ENCODE assay signal across 19 mouse cellular contexts in genomic region chr1:191200816-191201602, GRCm38 (mm10). TPM values are rescaled to one million over a fixed set of nuclear protein-coding genes. Genes with fewer than 3 reads are reported as not detected.
A peak's percentile ranks its signal among the peaks of the same experiment; 100 is the strongest.
DNase-seq lines count a peak whose midpoint lies in the region; ATAC-seq lines count a peak whose summit lies in the region.
"Had no signal": no experiment of that assay in that cellular context is flagged by ENCODE, and none has a peak within 500 bp of the region (broad histone marks: within the 10 kb centered on the region; RNA-seq: fewer than 3 reads in every experiment).

No protein-coding gene starts in this region.

- H3K4me3 ChIP-seq in midbrain, embryonic 11.5 days (ENCODE audit: low read depth, low read length) = no peak overlapping the region
- H3K4me3 ChIP-seq in midbrain, embryonic 13.5 days (replicated peaks) = no peak overlapping the region
- no peak overlapping the region for H3K4me3 ChIP-seq in forebrain, embryonic 14.5 days (ENCODE audit: low read depth, low read length)
- H3K4me3 ChIP-seq: kidney, embryonic 15.5 days; limb, embryonic 13.5 days; megakaryocyte, embryonic 14.5 days had no signal

- 88% methylated on average over 9 of the region's 9 CpGs for WGBS in midbrain, embryonic 11.5 days
- WGBS in midbrain, embryonic 13.5 days = 90% methylated on average over 9 of the region's 9 CpGs
- 86% methylated on average over 9 of the region's 9 CpGs for WGBS in forebrain, embryonic 14.5 days

- no peak overlapping the region for H3K4me2 ChIP-seq in midbrain, embryonic 11.5 days
- no peak overlapping the region for H3K4me2 ChIP-seq in midbrain, embryonic 13.5 days (replicated peaks)
- H3K4me2 ChIP-seq in forebrain, embryonic 14.5 days (ENCODE audit: low read length) = no peak overlapping the region
- H3K4me2 ChIP-seq: kidney, embryonic 15.5 days; limb, embryonic 13.5 days had no signal

- no peaks in the 10 kb centered on the region for H3K4me1 ChIP-seq in midbrain, embryonic 11.5 days (ENCODE audit: control insufficient read depth, insufficient read depth, low read length)
- H3K4me1 ChIP-seq in midbrain, embryonic 13.5 days (replicated peaks) = no peaks in the 10 kb centered on the region
- H3K4me1 ChIP-seq in forebrain, embryonic 14.5 days (ENCODE audit: control insufficient read depth, insufficient read depth, low read length) = no peaks in the 10 kb centered on the region
- H3K4me1 ChIP-seq: kidney, embryonic 15.5 days; limb, embryonic 13.5 days had no signal

- DNase-seq in layer of hippocampus, adult 11-12 months (ENCODE audit: low spot score) = peak; percentile 51
- no peak for DNase-seq in layer of hippocampus, adult 9-10 months (ENCODE audit: low spot score)
- DNase-seq in midbrain, embryonic 11.5 days (ENCODE audit: low spot score, missing footprints) = peak; percentile 64
- DNase-seq in skeletal muscle tissue, adult 2 months (ENCODE audit: low read depth, low spot score) = peak; percentile 56
- DNase-seq in adrenal gland, adult 18-20 months (ENCODE audit: low spot score in 2 of 2) = no peak
- no peak for DNase-seq in forebrain, embryonic 14.5 days (ENCODE audit: low spot score)
- DNase-seq: cerebellum, adult 2 months; forebrain, postnatal 0 days; gastrocnemius, postnatal 36 days; layer of hippocampus, postnatal 36 days; right cerebral cortex, postnatal 25 days; thymus, adult 18-20 months had no signal

- H3K36me3 ChIP-seq in midbrain, embryonic 11.5 days (ENCODE audit: control insufficient read depth, insufficient read depth, low read length) = no peaks in the 10 kb centered on the region
- no peaks in the 10 kb centered on the region for H3K36me3 ChIP-seq in midbrain, embryonic 13.5 days
- H3K36me3 ChIP-seq in forebrain, embryonic 14.5 days (ENCODE audit: control insufficient read depth, insufficient read depth, low read length) = no peaks in the 10 kb centered on the region
- H3K36me3 ChIP-seq: kidney, embryonic 15.5 days; limb, embryonic 13.5 days had no signal

- no peak overlapping the region for H3K27ac ChIP-seq in midbrain, embryonic 11.5 days (ENCODE audit: low read depth, low read length)
- H3K27ac ChIP-seq in midbrain, embryonic 13.5 days = no peak overlapping the region
- H3K27ac ChIP-seq in forebrain, embryonic 14.5 days (ENCODE audit: low read depth, low read length) = no peak overlapping the region
- H3K27ac ChIP-seq: kidney, embryonic 15.5 days; limb, embryonic 13.5 days had no signal

- H3K9ac ChIP-seq in midbrain, embryonic 11.5 days (ENCODE audit: low read length) = no peak overlapping the region
- no peak overlapping the region for H3K9ac ChIP-seq in midbrain, embryonic 13.5 days (replicated peaks)
- no peak overlapping the region for H3K9ac ChIP-seq in forebrain, embryonic 14.5 days (ENCODE audit: low read length)
- H3K9ac ChIP-seq: forebrain, postnatal 0 days; kidney, embryonic 15.5 days; limb, embryonic 13.5 days had no signal

- H3K9me3 ChIP-seq in midbrain, embryonic 11.5 days (ENCODE audit: control insufficient read depth, low read length) = no peaks in the 10 kb centered on the region
- no peaks in the 10 kb centered on the region for H3K9me3 ChIP-seq in midbrain, embryonic 13.5 days
- no peaks in the 10 kb centered on the region for H3K9me3 ChIP-seq in forebrain, embryonic 14.5 days (replicated peaks; ENCODE audit: control insufficient read depth, low read length)
- H3K9me3 ChIP-seq: kidney, embryonic 15.5 days; limb, embryonic 13.5 days had no signal

- H3K27me3 ChIP-seq in midbrain, embryonic 11.5 days (ENCODE audit: control insufficient read depth, insufficient read depth, low read length) = no peaks in the 10 kb centered on the region
- H3K27me3 ChIP-seq in midbrain, embryonic 13.5 days = no peaks in the 10 kb centered on the region
- no peaks in the 10 kb centered on the region for H3K27me3 ChIP-seq in forebrain, embryonic 14.5 days (replicated peaks; ENCODE audit: control insufficient read depth, insufficient read depth, low read length)
- H3K27me3 ChIP-seq: kidney, embryonic 15.5 days; limb, embryonic 13.5 days had no signal

- ATAC-seq in midbrain, embryonic 11.5 days (ENCODE audit: low FRiP score) = no peak
- no peak for ATAC-seq in midbrain, embryonic 13.5 days
- peak; percentile 81 to 82 for ATAC-seq in hematopoietic stem cell, adult 5-6 weeks (replicated peaks in 1 of 2; ENCODE audit: insufficient read depth in 1 of 2, low FRiP score in 2 of 2, low TSS enrichment in 1 of 2, low read depth in 1 of 2, poor library complexity in 2 of 2, severe bottlenecking in 2 of 2)
- no peak for ATAC-seq in forebrain, embryonic 14.5 days
- ATAC-seq: forebrain, postnatal 0 days had no signal

RNA-seq across cellular contexts. Expression of gene Atf3, which starts 16.8 kb away (rescaled TPM):
- polyA plus RNA-seq in midbrain, embryonic 11.5 days (2014; fragmentation: Nextera tagmentation; extraction: Ambion mirVana) = 3.8 and 4.6 TPM in 2 replicates
- polyA plus RNA-seq in midbrain, embryonic 13.5 days (2015; fragmentation: Nextera tagmentation; extraction: Ambion mirVana) = 0.83 and 1.2 TPM in 2 replicates
- 63.1 and 74.7 TPM in 2 replicates for total RNA-seq in hematopoietic stem cell, adult 5-6 weeks (2017)
- total RNA-seq in adrenal gland, adult 18-20 months (2021) = 10 to 100 TPM in 1 of 2 experiments, 1 to 10 TPM in 1; 6.0 to 30.7 TPM
- 0.98 and 1.5 TPM in 2 replicates for polyA plus RNA-seq in forebrain, embryonic 14.5 days (2014; fragmentation: Nextera tagmentation; extraction: Ambion mirVana)

RNA-seq across cellular contexts. Expression of gene Fam71a, which starts 36.4 kb away (rescaled TPM):
- not detected in 2 replicates for polyA plus RNA-seq in midbrain, embryonic 11.5 days (2014; fragmentation: Nextera tagmentation; extraction: Ambion mirVana)
- not detected in 2 replicates for polyA plus RNA-seq in midbrain, embryonic 13.5 days (2015; fragmentation: Nextera tagmentation; extraction: Ambion mirVana)
- total RNA-seq in hematopoietic stem cell, adult 5-6 weeks (2017) = 0.69 and 2.3 TPM in 2 replicates
- not detected for total RNA-seq in adrenal gland, adult 18-20 months (2021)
- not detected in 2 replicates for polyA plus RNA-seq in forebrain, embryonic 14.5 days (2014; fragmentation: Nextera tagmentation; extraction: Ambion mirVana)
- total RNA-seq: adrenal gland, postnatal 4 days; forebrain, postnatal 0 days; gastrocnemius, postnatal 36 days; heart, postnatal 36 days; layer of hippocampus, postnatal 36 days had no signal
- polyA plus RNA-seq: cerebellum, adult 2 months; forebrain, postnatal 0 days; kidney, embryonic 15.5 days; limb, embryonic 13.5 days had no signal

Comparison
In these comparisons a context has a peak if more than half of its experiments do, and no peak if none do; other contexts are left out.
1. DNase-seq: peak in layer of hippocampus, adult 11-12 months (single experiment), midbrain, embryonic 11.5 days (single experiment) and skeletal muscle tissue, adult 2 months (single experiment); none in layer of hippocampus, adult 9-10 months (single experiment), adrenal gland, adult 18-20 months (0 of 2) and forebrain, embryonic 14.5 days (single experiment).
2. ATAC-seq: peak in hematopoietic stem cell, adult 5-6 weeks (2 of 2); none in midbrain, embryonic 11.5 days (single experiment), midbrain, embryonic 13.5 days (single experiment) and forebrain, embryonic 14.5 days (single experiment).